Mouse (Mus musculus) G1E-ER4 (cell line): ENCODE data around the gene Ubtf. TPM values are rescaled to one million over a fixed set of nuclear protein-coding genes. Genes with fewer than 3 reads are reported as not detected.

Experiments used
- GATA1 ChIP-seq: IDR thresholded peaks from one replicate; pipeline ENCODE4 v1.8.0; 2012; ENCODE audit warnings: low read length, inconsistent platforms
- polyA plus RNA-seq: library from polyadenylated mRNA; stranded (reverse); fragments of >175 nt; gene quantifications from 2 replicates; pipeline ENCODE4 v1.2.3, GENCODE M21; 2012

The Ubtf gene
- polyA plus RNA-seq, 1 experiment, result 263 TPM

- TF ChIP-seq GATA1, result no peak
These were observed 3.6 kb downstream of the Ubtf start for GRCm38 (mm10) chr11:102315690-102316571.

GRCm38 (mm10) chr11:102314321-102314720 is 5.2 kb downstream of the Ubtf start:
- TF ChIP-seq GATA1, result no peak

DNA sequence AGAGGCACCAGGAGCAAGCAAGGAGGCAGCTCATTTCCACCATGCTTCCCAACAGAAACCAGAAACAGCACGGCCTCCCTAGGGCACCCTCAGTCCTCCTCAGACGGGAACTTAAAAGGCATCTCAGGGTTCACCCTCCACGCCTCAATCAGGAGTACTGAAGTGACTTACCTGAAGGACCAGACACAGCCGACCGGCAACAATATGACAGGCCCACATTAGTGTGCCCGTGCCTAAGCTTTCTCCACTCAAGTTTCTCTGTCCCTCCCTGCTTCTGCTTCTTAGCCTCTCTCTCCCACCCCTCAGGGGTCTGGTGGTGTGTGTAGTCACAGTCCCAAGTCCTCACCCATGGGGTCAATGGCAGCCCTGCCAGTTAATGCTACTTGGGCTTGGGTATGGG is 7.0 kb downstream of the Ubtf start:
- TF ChIP-seq GATA1, result no peak

- no peak for TF ChIP-seq GATA1
These were observed 7.6 kb downstream of the Ubtf start for GRCm38 (mm10) chr11:102311966-102312365.

- no peak for TF ChIP-seq GATA1
These were observed 8.5 kb downstream of the Ubtf start for GRCm38 (mm10) chr11:102310768-102311695.

GRCm38 (mm10) chr11:102309821-102310617 is 9.5 kb downstream of the Ubtf start:
- no peak for TF ChIP-seq GATA1

DNA sequence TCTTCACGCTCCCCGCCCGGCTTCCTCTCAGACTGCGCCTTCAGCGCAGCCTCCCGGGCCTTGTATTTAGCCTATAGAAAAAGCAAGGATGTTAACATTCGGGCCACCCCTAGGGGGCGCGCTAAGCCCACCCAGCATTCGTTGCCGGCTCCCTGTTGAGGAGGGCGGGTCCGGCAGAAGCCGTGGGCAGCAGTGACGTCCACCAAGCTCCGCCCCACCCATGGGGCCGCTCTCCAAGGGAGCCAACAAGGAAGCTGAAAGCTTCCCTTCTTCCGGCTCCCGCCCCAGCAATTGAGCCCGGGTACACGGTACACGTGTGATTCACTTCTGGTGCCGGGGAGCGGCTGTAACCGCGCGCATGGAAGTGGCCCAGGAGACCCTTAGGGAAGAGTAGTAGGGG is 10.6 kb downstream of the Ubtf start:
- TF ChIP-seq GATA1, result no peak

DNA sequence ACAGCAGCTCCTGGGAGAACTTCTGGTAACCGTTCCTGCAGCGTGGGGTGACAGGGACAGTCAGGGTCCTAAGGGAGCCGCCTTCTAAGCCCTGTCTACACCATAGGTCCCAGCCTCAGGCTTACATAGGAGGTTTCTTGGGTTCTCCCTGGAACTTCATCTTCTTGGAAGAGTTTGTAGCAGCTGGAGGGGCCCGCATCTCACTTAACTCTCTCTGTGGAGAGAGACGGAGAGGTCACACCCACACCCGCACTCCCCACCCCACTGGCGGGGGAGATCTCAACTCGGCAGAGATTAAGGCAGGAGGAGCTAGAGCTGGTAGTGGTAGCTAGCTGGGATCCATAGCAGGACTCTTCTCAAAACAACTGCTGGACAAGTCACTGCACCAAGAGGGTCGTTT is 11.4 kb downstream of the Ubtf start:
- no peak for TF ChIP-seq GATA1

DNA sequence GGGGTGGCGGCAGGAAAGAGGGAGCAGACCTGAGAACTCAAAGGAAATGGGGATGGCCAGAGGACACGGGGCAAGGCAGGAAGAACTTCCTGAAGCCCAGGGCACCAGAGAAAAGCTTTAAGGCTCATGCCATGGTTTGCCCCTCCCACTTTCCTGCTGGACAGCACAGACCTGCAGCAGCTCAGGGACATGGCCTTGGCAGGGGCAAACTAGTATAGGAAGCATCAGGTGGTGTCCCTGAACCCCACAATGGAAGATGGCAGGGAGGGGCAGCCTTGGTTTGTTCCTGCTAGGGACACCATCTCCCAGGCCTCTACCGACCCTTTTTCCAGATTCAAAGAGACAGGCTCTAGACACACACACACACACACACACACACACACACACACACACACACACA is 14.2 kb downstream of the Ubtf start:
- no peak for TF ChIP-seq GATA1

- TF ChIP-seq GATA1, result no peak
These were observed 15.4 kb downstream of the Ubtf start for GRCm38 (mm10) chr11:102304141-102304540.

DNA sequence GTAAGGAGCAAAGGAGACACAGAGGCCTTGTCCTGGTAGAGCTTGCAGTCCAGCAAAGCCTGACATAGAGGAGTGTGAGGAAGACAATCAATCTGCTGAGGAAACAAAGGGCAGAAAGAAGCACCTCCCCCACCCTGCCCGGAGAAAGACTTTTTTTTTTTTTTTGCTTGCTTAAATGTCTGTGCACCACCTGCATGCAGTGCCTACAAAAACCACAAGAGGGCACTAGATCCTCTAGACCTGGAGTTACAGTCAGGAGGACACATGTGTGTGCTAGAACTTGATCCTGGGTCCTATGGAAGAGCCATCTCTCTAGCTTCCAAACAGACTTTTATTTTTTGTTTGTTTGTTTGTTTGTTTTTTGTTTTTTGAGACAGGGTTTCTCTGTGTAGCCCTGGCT is 19.7 kb downstream of the Ubtf start:
- TF ChIP-seq GATA1, result no peak

DNA sequence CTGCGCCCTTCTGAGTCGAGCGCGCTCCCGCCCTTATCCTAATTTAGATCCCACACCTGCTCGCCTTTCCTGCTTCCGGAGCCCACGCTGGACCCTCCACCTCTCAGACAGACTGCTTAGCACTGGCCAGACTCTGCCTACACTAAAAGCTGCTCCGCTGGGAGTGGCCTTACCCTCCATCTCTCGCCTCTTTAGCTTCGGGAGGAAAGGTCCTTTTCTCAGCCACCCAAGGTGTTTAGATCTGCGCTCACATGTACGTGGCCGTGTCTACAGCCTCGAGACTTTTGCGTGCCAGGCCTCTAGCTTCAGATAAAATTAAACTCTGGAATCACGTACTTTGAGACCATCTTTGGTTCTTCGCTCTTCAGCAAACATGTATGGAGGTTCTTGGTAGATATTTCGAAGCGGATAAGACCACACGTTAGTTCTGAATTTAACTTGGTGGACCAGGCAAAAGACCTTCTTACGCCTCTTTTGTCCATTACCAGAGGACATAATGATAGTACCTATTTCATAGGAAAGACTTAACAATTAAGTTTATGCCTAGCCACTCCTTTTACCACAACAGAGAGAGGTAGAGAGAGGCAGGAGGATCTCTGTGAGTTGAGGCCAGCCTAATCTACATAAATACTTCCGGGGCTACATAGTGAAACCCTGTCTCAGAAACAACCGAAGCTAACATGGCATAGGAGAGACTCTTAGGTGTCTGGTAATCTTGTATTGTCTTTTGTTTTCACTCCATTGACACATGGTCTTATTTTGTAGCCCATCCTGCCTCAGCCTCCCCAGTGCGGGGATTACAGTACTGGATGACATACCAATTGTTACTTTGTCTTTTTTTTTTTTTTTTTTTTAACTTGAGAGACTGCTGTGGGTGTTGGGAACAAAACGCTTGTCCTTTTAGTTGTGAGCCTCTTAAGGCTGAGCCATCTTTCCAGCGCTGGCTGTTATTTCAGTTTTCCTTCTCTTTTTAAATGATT is 21.7 kb downstream of the Ubtf start:
- TF ChIP-seq GATA1, result no peak

DNA sequence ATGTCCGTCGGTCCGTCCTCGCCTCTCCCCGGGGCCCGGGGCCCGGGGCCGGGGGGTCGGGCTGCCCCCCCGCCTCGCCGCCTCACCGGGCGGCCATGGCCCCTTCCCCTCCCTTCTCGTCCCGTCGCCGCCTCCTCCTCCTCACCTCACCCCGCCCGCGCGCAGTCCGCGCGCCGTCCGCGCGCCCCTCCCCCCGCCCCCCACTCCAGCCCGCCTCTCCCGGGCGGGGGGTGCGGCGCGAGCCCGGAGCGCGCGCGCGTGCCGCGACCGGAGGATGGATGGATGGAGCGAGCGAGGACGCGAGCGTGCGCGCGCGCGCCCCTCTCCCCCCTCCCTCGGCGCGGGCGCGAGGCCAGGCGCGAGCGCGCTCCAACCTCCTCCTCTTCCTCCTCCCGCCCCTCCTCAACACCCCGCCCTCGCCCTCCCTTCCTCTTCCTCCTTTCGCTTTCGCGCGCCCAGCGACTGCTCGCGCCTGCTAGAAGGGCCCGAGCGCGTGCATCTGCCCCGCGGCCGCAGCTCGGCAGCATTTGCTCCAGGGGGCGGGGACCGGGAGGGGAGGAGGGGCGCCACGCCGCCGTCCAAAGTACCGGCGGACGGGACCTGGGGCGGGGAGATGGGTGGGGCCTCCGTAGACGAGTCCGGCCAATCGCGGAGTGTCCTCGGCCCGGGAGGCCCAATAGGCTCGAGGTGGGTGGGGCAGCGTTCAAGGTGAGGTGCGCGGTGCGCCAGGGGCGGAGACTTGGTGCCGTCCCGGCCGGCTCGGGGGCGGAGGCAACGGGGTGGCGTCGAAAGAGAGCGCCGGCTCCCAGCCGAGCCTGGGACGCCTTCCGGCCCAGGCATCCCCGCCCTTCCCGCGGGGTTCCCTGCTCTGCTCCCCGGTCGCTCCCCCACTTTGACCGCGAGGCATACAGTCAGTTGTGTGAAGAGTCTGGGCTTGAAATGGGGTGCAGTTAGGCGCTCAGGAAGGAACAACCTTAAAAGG is 22.8 kb downstream of the Ubtf start, which contains the start of gene Atxn7l3:
TSS of gene Atxn7l3 (minus strand) at position 141 of the 982 bp plus-strand sequence.
- TF ChIP-seq GATA1, result no peak
